Mouse (Mus musculus): ENCODE measurements around the gene Hspbp1.

Gene Hspbp1

GRCm38 (mm10) chr7:4669156-4669555 is 15.7 kb downstream of the Hspbp1 start:
- no peak for DNase-seq (ENCODE audit: extremely low read depth, insufficient read length, low spot score)

- no peak for DNase-seq (ENCODE audit: extremely low read depth, insufficient read length, low spot score)
Observed at GRCm38 (mm10) chr7:4668506-4668905, 16.4 kb downstream of the Hspbp1 start.

GRCm38 (mm10) chr7:4666871-4667270 is 18.0 kb downstream of the Hspbp1 start:
- no peak for DNase-seq (ENCODE audit: extremely low read depth, insufficient read length, low spot score)

GRCm38 (mm10) chr7:4663742-4664141 is 21.1 kb downstream of the Hspbp1 start:
- no peak for DNase-seq (ENCODE audit: extremely low read depth, insufficient read length, low spot score)

- no peak for DNase-seq (ENCODE audit: extremely low read depth, insufficient read length, low spot score)
Observed at GRCm38 (mm10) chr7:4663179-4663578, 21.7 kb downstream of the Hspbp1 start.

GRCm38 (mm10) chr7:4659911-4660443 is 24.9 kb downstream of the Hspbp1 start:
- DNase-seq (ENCODE audit: extremely low read depth, insufficient read length, low spot score): no peak

GRCm38 (mm10) chr7:4658912-4659551 is 25.8 kb downstream of the Hspbp1 start, which contains the start of gene Ppp6r1:
Gene Ppp6r1, minus strand, starts transcription at chr7:4659019.
- DNase-seq (ENCODE audit: extremely low read depth, insufficient read length, low spot score): peak; percentile 98

- DNase-seq (ENCODE audit: extremely low read depth, insufficient read length, low spot score): no peak
Observed at GRCm38 (mm10) chr7:4658128-4658907, 26.6 kb downstream of the Hspbp1 start.

GRCm38 (mm10) chr7:4657521-4658127 is 27.2 kb downstream of the Hspbp1 start:
- DNase-seq (ENCODE audit: extremely low read depth, insufficient read length, low spot score): no peak

GRCm38 (mm10) chr7:4656818-4657217 is 28.1 kb downstream of the Hspbp1 start:
- DNase-seq (ENCODE audit: extremely low read depth, insufficient read length, low spot score): no peak

- no peak for DNase-seq (ENCODE audit: extremely low read depth, insufficient read length, low spot score)
Observed at GRCm38 (mm10) chr7:4655916-4656315, 29.0 kb downstream of the Hspbp1 start.

GRCm38 (mm10) chr7:4655393-4655792 is 29.5 kb downstream of the Hspbp1 start:
- DNase-seq (ENCODE audit: extremely low read depth, insufficient read length, low spot score): no peak

- no peak for DNase-seq (ENCODE audit: extremely low read depth, insufficient read length, low spot score)
Observed at GRCm38 (mm10) chr7:4654221-4654620, 30.6 kb downstream of the Hspbp1 start.

- DNase-seq (ENCODE audit: extremely low read depth, insufficient read length, low spot score): no peak
Observed at GRCm38 (mm10) chr7:4653780-4654179, 31.1 kb downstream of the Hspbp1 start.

GRCm38 (mm10) chr7:4653351-4653750 is 31.5 kb downstream of the Hspbp1 start:
- no peak for DNase-seq (ENCODE audit: extremely low read depth, insufficient read length, low spot score)

- DNase-seq (ENCODE audit: extremely low read depth, insufficient read length, low spot score): no peak
Observed at GRCm38 (mm10) chr7:4652726-4653125, 32.1 kb downstream of the Hspbp1 start.

GRCm38 (mm10) chr7:4651581-4651980 is 33.3 kb downstream of the Hspbp1 start:
- no peak for DNase-seq (ENCODE audit: extremely low read depth, insufficient read length, low spot score)

GRCm38 (mm10) chr7:4647992-4648391 is 36.9 kb downstream of the Hspbp1 start:
- DNase-seq (ENCODE audit: extremely low read depth, insufficient read length, low spot score): no peak

- DNase-seq (ENCODE audit: extremely low read depth, insufficient read length, low spot score): no peak
Observed at GRCm38 (mm10) chr7:4647291-4647690, 37.6 kb downstream of the Hspbp1 start.

GRCm38 (mm10) chr7:4646806-4647205 is 38.1 kb downstream of the Hspbp1 start:
- no peak for DNase-seq (ENCODE audit: extremely low read depth, insufficient read length, low spot score)

GRCm38 (mm10) chr7:4643225-4643624 is 41.6 kb downstream of the Hspbp1 start:
- DNase-seq (ENCODE audit: extremely low read depth, insufficient read length, low spot score): no peak
